Mouse (Mus musculus): Measurements from ENCODE around the gene Pkd2l1.
"Not testable (repeated sequence)": the region's sequence is repeated elsewhere in the genome, so short reads cannot be mapped to it uniquely, and the experiment has no call there.

Pkd2l1 gene

GRCm38 (mm10) chr19:44153781-44154180 lies 38.5 kb downstream of the Pkd2l1 start:
- DNase-seq = no peak

DNA sequence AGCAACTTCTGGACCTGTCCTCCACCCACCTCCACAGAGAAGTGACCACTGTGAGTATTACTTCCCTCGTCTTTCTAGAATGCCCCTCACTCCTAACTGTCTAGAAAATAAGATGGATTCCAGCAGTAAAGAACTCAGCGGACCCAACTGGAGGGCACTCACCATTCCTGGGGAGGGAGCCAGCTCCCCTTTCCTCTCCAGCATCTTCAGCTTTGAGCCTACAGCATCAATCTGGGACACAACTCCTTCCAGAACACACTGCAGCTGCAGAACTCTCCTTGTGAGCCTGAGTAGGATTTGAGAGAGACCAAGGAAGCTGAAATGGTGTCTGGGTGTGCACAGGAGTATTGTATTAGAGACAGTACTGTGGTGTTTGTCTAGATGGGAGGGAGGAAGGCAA lies 43.3 kb downstream of the Pkd2l1 start:
- no peak for DNase-seq

DNA sequence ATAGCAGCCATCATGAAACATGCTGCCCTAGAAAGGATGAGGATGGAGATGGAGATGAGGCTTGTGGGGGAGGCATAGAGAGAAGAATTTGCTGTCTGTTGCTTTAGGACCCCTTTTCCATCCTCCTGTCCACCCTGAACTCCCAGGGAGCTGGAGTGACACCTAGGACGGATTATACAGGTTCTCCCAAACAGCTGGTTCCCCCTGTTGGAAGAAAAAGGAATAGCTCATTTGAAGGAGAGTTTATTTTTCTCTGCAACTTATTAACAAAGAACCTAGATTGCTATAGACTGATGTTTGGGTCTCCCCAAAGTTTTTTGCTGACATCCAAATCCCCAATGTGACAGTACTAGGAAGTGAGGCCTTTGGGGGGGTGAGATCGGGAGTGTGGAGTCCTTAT lies 43.9 kb downstream of the Pkd2l1 start:
- DNase-seq = no peak

DNA sequence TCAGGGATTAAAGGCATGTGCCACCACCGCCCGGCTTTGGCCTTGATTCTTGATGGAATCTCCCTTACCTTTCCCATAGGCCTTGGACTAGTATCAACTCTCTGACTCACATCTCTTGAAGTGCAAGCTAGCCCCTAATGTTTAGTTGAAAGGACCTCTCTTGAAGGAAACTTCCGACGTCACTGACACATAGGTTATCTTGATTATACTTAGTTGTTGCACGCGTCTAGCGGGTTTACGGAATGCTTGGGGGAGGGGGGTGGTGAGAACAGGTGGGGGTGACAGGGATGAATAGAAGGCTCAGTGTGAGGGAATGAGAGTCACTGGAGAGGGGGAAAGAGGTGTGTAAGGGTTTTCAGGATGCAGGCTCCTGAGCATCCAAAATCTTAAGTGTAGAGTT lies 45.3 kb downstream of the Pkd2l1 start:
- no peak for DNase-seq

- DNase-seq = no peak
Observed at GRCm38 (mm10) chr19:44146568-44146879, 45.7 kb downstream of the Pkd2l1 start.

DNA sequence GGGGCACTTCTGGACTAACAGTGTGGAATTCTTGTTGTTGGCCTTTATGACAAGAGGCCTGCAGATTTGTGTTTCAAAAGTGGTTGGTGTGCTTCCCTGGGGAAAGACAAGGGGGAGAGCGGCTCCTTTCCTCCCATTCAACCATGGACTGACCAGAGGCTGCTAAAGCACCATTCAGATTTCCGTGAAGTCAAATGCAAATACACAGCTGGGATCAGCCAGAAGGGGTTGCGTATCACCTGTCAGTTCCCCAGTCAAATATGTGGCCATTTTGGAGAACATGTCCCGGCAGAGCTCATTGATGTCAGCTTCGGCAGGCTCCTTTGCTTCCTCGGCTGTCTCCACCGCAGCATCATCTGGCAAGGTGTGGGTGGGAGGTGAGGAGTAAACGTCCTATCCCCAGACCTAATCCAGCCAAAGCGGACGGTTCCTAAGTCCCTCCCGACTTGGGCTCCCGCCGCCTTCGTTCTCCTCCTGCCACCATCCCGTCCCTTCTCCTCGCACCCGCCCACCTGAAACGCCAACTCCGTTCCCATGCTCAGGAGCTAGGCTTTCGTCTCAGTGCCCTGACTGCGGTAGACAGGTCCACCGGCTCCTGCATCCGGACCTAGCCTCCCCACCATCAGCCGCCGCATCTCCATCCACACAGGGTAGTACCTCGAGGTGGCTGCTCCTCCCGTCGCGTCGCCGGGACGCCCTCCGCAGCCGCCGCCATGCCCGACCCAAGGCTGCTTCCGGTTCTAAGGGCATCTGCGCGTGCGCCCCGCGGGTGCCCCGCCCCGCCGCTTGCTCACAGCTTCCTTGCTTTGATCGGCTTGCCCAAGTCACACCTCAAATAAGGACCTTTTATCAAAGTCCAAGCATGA lies 46.3 kb downstream of the Pkd2l1 start, which contains the start of gene Bloc1s2:
Gene Bloc1s2 (minus strand): TSS at position 745 of the 866 bp plus-strand sequence.
- DNase-seq = peak; percentile 92

GRCm38 (mm10) chr19:44144366-44144765 lies 47.9 kb downstream of the Pkd2l1 start:
- DNase-seq = no peak

- DNase-seq = no peak
Observed at GRCm38 (mm10) chr19:44135960-44136485, 56.2 kb downstream of the Pkd2l1 start.

DNA sequence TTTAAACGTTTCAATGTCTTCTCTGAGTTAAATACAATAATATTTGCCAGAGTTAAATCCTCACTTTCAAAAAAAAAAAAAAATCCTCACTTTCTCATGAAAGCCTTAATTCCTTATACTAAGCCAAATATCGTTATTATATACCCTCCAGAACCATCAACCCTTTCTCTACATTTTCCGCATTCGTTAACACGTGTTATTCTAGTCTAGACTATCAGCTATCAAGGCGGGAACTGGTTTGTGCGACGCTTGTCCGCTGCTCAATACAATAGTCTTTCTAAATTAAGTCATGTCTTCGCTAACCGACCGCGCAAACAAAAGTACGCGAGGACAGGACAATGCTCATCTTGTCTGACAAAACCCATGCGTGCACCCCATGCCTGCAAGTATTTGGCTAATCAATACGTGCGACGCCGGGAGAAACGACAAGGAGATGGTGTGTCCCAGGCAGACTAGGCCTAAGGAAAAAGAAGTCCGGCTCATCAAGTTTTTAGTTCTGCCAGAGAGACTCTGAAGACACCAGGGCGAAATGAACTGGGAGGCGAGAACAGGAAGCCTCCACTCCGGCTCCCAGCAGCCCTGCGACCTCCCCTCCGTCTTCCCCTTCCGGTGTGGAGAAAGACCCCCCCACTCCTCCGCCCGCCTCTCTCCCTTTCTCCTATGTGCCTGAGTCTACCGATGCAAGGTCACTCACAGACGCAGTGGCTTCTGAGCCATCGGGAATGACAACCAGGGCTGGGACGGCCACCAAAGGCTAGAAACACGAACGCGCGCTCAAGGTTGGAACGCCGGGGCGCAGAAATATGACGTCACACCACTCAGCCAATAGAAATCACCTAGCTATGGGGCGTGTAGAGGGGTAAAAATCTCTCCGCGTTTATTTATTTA lies 56.9 kb downstream of the Pkd2l1 start, which contains the start of gene Cwf19l1:
Gene Cwf19l1 (minus strand): TSS at position 805 of the 888 bp plus-strand sequence.
- peak; percentile 92 for DNase-seq

GRCm38 (mm10) chr19:44132917-44133316 lies 59.3 kb downstream of the Pkd2l1 start:
- no peak for DNase-seq

DNA sequence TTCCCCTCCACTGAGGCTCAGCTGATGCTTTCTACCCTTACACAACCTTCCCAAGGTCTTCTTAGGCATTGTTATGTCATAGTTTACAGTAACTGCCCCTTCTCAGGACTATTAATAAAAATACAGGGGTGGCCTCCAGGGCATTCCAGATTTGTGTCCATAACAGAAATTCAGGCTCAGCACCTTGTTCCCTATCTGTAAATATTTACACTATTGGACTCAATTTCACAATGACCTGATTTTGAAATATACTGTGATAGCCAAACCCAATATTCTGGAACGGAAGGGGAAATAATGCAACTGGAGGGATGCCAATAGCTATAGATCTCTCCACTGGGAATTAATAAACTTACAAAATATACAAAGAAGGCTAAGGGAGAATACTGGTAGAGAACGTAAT lies 63.7 kb downstream of the Pkd2l1 start:
- no peak for DNase-seq

DNA sequence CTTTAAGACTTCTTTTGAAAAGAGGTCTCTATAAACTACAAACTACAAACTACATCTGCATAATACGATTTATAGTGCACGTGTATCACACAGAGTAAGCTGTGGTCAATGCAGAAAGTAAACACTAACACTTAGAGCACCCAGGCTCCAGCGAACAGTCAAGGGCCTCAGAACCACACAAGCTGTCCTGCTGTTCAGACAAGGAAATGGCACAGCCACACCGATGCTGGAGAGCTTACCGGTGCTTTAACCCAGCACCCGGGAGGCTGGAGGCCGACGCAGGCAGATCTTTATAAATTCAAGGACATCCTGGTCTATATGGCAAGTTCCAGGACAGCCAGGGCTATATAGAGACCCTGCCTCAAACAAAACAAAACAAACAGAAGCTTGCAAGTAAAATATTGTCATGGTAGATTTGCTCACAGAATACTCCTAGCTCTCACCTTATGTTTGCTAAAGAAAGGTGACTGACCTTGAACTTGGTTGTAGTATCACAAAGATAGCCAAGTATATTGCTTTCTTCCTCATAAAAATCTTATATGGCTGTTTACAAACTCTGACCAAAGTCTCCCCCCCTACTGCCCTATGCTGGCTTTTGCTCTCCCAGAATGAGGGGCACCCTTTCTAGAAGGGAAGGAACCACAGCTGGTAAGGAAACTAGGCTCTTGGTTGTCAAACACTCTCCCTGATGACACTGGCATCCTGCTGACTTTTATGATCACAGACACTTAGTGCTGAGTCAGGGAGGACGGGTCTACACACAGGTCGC lies 64.3 kb downstream of the Pkd2l1 start:
- DNase-seq = no peak

GRCm38 (mm10) chr19:44121137-44121536 lies 71.1 kb downstream of the Pkd2l1 start:
- DNase-seq = no peak

GRCm38 (mm10) chr19:44120686-44121085 lies 71.6 kb downstream of the Pkd2l1 start:
- DNase-seq = not testable (repeated sequence)

DNA sequence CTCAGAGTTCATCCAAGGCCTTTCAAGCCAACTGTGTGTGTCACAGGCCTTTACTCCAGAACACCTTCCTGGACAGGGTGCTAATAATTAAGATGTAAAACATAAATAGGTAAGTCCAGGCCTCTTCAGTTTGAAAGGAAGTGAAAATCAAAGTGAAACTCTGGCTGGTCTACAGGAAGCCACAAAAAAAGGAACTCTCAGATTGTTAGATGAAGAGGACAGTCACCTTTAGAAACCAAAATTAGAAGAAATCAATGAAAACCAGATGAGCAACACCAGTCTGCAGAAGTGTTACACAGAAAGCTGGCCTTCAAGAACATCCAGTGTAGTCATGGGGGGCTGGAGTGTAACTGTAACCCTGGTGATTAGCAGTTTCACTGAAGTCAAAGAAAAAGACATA lies 74.4 kb downstream of the Pkd2l1 start:
- no peak for DNase-seq

GRCm38 (mm10) chr19:44111706-44112105 lies 80.5 kb downstream of the Pkd2l1 start:
- DNase-seq = no peak

DNA sequence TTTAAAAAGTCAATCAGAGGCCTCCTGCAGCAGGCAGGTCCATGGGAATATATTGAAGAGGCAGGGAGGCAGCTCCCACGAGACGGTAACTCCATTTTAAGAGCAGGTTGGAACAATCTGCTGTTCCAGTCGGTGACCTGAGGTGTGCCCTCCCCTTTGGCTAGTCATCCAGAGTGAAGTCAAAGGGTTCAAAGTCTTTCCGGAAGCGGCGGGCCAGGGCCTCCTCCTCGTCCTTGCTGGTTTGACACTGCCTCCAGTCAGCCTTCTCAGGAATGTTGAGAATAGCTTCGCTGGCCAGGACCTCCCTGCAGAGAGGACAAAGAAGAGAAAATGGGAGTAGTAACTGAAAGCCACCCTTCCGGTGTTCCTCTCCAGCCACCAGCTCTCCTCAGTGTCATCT lies 81.9 kb downstream of the Pkd2l1 start:
- DNase-seq = peak; percentile 78

DNA sequence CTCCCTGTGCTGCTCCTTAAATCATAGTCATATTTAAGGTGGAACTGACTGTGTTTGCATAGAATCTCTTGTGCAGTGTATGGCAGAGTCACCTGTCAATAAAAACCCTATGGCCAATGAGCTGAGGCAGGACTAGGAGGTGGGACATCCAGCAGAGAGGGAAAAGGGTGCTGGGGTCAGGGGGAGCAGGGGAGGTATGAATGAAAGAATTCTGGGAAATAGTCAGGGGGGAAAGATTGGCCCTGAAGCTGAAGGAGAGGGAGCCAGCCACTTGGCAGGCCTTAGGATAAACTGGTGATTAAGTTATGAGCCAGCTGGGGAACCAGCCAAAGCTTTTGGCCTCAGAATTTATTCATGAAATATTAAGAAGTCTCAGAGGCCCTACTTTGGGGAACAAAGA lies 83.2 kb downstream of the Pkd2l1 start:
- peak; percentile 20 for DNase-seq

DNA sequence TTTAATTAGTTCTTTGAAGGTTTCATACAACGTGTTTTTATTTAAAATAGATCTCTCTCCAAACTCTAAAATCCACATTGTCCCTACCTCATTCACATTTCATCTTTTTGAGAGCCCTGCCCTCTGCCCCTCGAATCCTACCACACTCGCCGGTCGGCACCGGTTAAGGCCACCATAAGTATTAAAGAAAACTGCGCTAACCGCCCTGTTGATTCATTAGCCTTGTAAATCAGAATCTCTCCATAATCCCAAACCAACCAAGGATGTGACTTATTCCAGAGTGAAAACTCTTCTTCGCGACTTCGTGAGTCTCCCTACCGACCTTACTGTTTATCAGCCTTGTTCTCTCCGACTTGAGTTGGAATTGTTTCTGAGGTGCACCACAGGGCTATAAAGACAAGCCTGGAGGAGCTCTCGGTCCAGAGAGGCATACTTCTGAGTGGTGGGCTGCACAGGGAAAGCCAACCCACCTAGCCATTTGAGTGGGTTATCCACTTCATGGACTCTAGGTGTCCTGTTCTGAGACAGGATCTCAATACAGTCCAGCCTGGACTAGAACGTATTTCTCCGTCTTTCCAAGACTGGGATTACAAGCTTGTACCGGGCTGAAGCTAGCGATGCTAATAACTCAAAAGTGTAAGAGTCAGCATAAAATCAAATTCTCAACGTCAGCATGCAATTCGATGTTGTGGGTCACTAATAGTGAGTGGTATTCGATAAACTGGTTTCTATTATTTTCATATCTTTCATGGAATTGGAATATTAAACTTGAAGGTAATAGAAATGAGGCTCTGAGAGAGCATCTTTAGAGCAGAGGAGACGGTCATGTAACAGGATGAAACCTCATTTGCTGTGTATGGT lies 84.4 kb downstream of the Pkd2l1 start:
- DNase-seq = no peak

- peak; percentile 98 for DNase-seq
Observed at GRCm38 (mm10) chr19:44106831-44107660, 85.2 kb downstream of the Pkd2l1 start, which contains the start of gene Chuk. Chuk (minus strand) TSS chr19:44107480.

DNA sequence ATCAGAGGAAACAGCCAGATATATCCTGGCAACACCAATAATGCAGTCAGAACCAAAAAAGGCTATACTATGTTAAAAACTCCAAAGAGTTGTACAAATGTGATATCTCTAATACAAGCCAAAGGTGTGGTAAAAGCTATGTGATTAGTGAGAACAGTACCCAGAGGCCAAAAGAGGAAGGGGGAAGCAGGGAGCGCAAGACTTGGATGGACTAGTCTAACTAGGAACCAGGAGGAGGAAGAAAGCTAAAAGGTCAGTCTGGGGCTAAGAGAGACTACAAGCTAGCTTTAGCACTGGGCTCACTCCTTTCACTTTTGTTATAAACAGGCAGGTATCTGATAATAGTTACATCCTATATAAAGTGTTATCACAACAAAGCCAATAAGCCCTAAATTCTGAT lies 87.8 kb downstream of the Pkd2l1 start:
- no peak for DNase-seq

All from kidney, postnatal 14 days (tissue).